Mouse (Mus musculus) liver, embryonic 14.5 days (tissue): ENCODE measurements around the gene Frmd5.

Experiments
- CTCF ChIP-seq: IDR thresholded peaks from 2 replicates; pipeline ENCODE4 v1.5.1; 2016; ENCODE audit warnings: antibody characterized with exemption, low read depth, control low read depth
- EP300 ChIP-seq: IDR thresholded peaks from 2 replicates; pipeline ENCODE4 v1.6.1; 2016; ENCODE audit warnings: antibody characterized with exemption, low read depth

GRCm38 (mm10) chr2:121675136-121675535 lies 131.8 kb downstream of the Frmd5 start:
- no peak for TF ChIP-seq CTCF
- no peak for TF ChIP-seq EP300
